Mouse (Mus musculus) kidney, embryonic 15.5 days (tissue): ENCODE measurements around the gene E130114P18Rik. TPM values are rescaled to one million over a fixed set of nuclear protein-coding genes. Genes with fewer than 3 reads are reported as not detected.

Source experiments
- ATAC-seq: fragments of 200-750 bp; cut with Nextera tagmentation; replicated peaks from 2 replicates; pipeline ENCODE4 v1.8.0; 2017; ENCODE audit warnings: moderate TSS enrichment; ENCODE audit not compliant: low FRiP score
- H3K27ac ChIP-seq: fragments of 300-500 bp; sonication (generic); 2 replicates; pipeline ENCODE4 v1.5.1; 2015; ENCODE audit warnings: mild to moderate bottlenecking, inconsistent platforms
- H3K27me3 ChIP-seq: fragments of 300-500 bp; sonication (generic); 2 replicates; pipeline ENCODE4 v1.6.1; 2015; ENCODE audit warnings: inconsistent platforms
- H3K36me3 ChIP-seq: fragments of 300-500 bp; sonication (generic); 2 replicates; pipeline ENCODE4 v1.6.1; 2015; ENCODE audit warnings: inconsistent platforms
- H3K4me1 ChIP-seq: fragments of 300-500 bp; sonication (generic); 2 replicates; pipeline ENCODE4 v1.6.1; 2015; ENCODE audit warnings: inconsistent platforms
- H3K4me2 ChIP-seq: fragments of 300-500 bp; sonication (generic); 2 replicates; pipeline ENCODE4 v1.6.1; 2015; ENCODE audit warnings: moderate library complexity, mild to moderate bottlenecking, inconsistent platforms
- H3K4me3 ChIP-seq: fragments of 300-500 bp; sonication (generic); replicated peaks from 2 replicates; pipeline ENCODE4 v1.5.1; 2015; ENCODE audit warnings: mild to moderate bottlenecking, inconsistent platforms
- H3K9ac ChIP-seq: fragments of 300-500 bp; sonication (generic); 2 replicates; pipeline ENCODE4 v1.6.1; 2015; ENCODE audit warnings: mild to moderate bottlenecking, inconsistent platforms
- H3K9me3 ChIP-seq: fragments of 300-500 bp; sonication (generic); replicated peaks from 2 replicates; pipeline ENCODE4 v1.6.1; 2016; ENCODE audit warnings: inconsistent platforms
- WGBS: fragments of 180-500 bp; shearing (Covaris S2); methylation state at CpG from one replicate; pipeline ENCODE4 v1.1.7; 2015; ENCODE audit warnings: mixed read lengths; 5-methylcytosine and 5-hydroxymethylcytosine counted together
- polyA plus RNA-seq: library from polyadenylated mRNA; unstranded; fragments of >200 nt; fragmentation: Nextera tagmentation; extraction: Ambion mirVana; gene quantifications from 2 replicates; pipeline ENCODE4 v1.2.1, GENCODE M21; 2015

Gene E130114P18Rik
- polyA plus RNA-seq, 1 experiment from 2014 or later: 0.51 TPM

GRCm38 (mm10) chr4:97757978-97758461 is 19.9 kb downstream of the E130114P18Rik start:
- 1% methylated on average over 14 of the region's 14 CpGs for WGBS
- H3K9me3 ChIP-seq: no peaks in the 10 kb centered on the region

GRCm38 (mm10) chr4:97757207-97757977 is 20.5 kb downstream of the E130114P18Rik start:
- peak overlapping the region; percentile 53 for H3K4me3 ChIP-seq
- peak overlapping the region; percentile 71 for H3K27ac ChIP-seq
- peaks cover 30% of the 10 kb centered on the region for H3K4me1 ChIP-seq
- H3K4me2 ChIP-seq: peak overlapping the region; percentile 73
- no peaks in the 10 kb centered on the region for H3K36me3 ChIP-seq
- peaks cover 87% of the 10 kb centered on the region for H3K27me3 ChIP-seq
- H3K9ac ChIP-seq: peak overlapping the region; percentile 54
- H3K9me3 ChIP-seq: no peaks in the 10 kb centered on the region
- under 1% methylated on average over 38 of the region's 38 CpGs for WGBS
- ATAC-seq: peak; percentile 75

More at GRCm38 (mm10) chr4:97757978-97758461, 19.9 kb downstream of the E130114P18Rik start:
- H3K27me3 ChIP-seq: peaks cover 84% of the 10 kb centered on the region
- peak overlapping the region; percentile 53 for H3K4me3 ChIP-seq
- peak overlapping the region; percentile 71 for H3K27ac ChIP-seq
- H3K9ac ChIP-seq: peak overlapping the region; percentile 54
- no peaks in the 10 kb centered on the region for H3K36me3 ChIP-seq
- peaks cover 28% of the 10 kb centered on the region for H3K4me1 ChIP-seq
- peak overlapping the region; percentile 73 for H3K4me2 ChIP-seq
- peak; percentile 44; the same call in 1 of the 2 replicates for ATAC-seq

GRCm38 (mm10) chr4:97754241-97754640 is 23.6 kb downstream of the E130114P18Rik start:
- Histone ChIP-seq H3K9me3 (no peaks in the 10 kb centered on the region), H3K4me1 (peaks cover 46% of the 10 kb centered on the region), H3K4me2 (0 out of 2 replicates have a peak overlapping the region, but pooled peaks have one; percentile 4), H3K9ac (no peak overlapping the region), H3K36me3 (no peaks in the 10 kb centered on the region), H3K27me3 (peaks cover 72% of the 10 kb centered on the region), H3K4me3 (no peak overlapping the region), H3K27ac (0 out of 2 replicates have a peak overlapping the region, but pooled peaks have one; percentile 27)
- ATAC-seq: no peak
- 11% methylated on average over 12 of the region's 12 CpGs for WGBS

- 12% methylated on average over 1 of the region's 1 CpGs for WGBS
- Histone ChIP-seq H3K27ac (no peak overlapping the region), H3K27me3 (peaks cover 65% of the 10 kb centered on the region), H3K4me2 (no peak overlapping the region), H3K9ac (no peak overlapping the region), H3K36me3 (no peaks in the 10 kb centered on the region), H3K9me3 (no peaks in the 10 kb centered on the region), H3K4me3 (no peak overlapping the region), H3K4me1 (peaks cover 43% of the 10 kb centered on the region)
- ATAC-seq: no peak
Observed at GRCm38 (mm10) chr4:97753521-97753920, 24.4 kb downstream of the E130114P18Rik start.

GRCm38 (mm10) chr4:97752276-97753010 is 25.4 kb downstream of the E130114P18Rik start:
- no peaks in the 10 kb centered on the region for H3K36me3 ChIP-seq
- peaks cover 58% of the 10 kb centered on the region for H3K27me3 ChIP-seq
- ATAC-seq: no peak
- peak overlapping the region; percentile 84 for H3K4me2 ChIP-seq
- H3K9ac ChIP-seq: 0 out of 2 replicates have a peak overlapping the region, but pooled peaks have one; percentile 53
- H3K27ac ChIP-seq: peak overlapping the region; percentile 81; the same call in 1 of the 2 replicates
- H3K9me3 ChIP-seq: no peaks in the 10 kb centered on the region
- H3K4me3 ChIP-seq: peak overlapping the region; percentile 50
- WGBS: 39% methylated on average over 5 of the region's 5 CpGs
- H3K4me1 ChIP-seq: peaks cover 35% of the 10 kb centered on the region

- Histone ChIP-seq H3K9me3 (no peaks in the 10 kb centered on the region), H3K4me3 (peak overlapping the region; percentile 50), H3K4me1 (peaks cover 30% of the 10 kb centered on the region), H3K4me2 (peak overlapping the region; percentile 84), H3K9ac (peak overlapping the region; percentile 53), H3K36me3 (no peaks in the 10 kb centered on the region), H3K27me3 (peaks cover 54% of the 10 kb centered on the region), H3K27ac (peak overlapping the region; percentile 81)
- peak; percentile 61 for ATAC-seq
- 2% methylated on average over 40 of the region's 40 CpGs for WGBS
Observed at GRCm38 (mm10) chr4:97751483-97752251, 26.2 kb downstream of the E130114P18Rik start.

- WGBS: under 1% methylated on average over 20 of the region's 20 CpGs
- Histone ChIP-seq H3K36me3 (no peaks in the 10 kb centered on the region), H3K4me3 (peak overlapping the region; percentile 50), H3K27ac (peak overlapping the region; percentile 81), H3K9ac (peak overlapping the region; percentile 53), H3K27me3 (peaks cover 48% of the 10 kb centered on the region), H3K9me3 (no peaks in the 10 kb centered on the region), H3K4me1 (peaks cover 33% of the 10 kb centered on the region), H3K4me2 (peak overlapping the region; percentile 84)
- ATAC-seq: peak; percentile 85
Observed at GRCm38 (mm10) chr4:97751030-97751482, 26.8 kb downstream of the E130114P18Rik start.

- H3K27me3 ChIP-seq: peaks cover 41% of the 10 kb centered on the region
- no peak for ATAC-seq
- H3K9me3 ChIP-seq: no peaks in the 10 kb centered on the region
- no peaks in the 10 kb centered on the region for H3K36me3 ChIP-seq
- WGBS: 52% methylated on average over 4 of the region's 4 CpGs
- H3K27ac ChIP-seq: no peak overlapping the region
- peaks cover 38% of the 10 kb centered on the region for H3K4me1 ChIP-seq
- peak overlapping the region; percentile 84; the same call in 1 of the 2 replicates for H3K4me2 ChIP-seq
- no peak overlapping the region for H3K4me3 ChIP-seq
- H3K9ac ChIP-seq: no peak overlapping the region
Observed at GRCm38 (mm10) chr4:97750401-97750800, 27.5 kb downstream of the E130114P18Rik start.

- WGBS: 8% methylated on average over 19 of the region's 19 CpGs
- Histone ChIP-seq H3K36me3 (no peaks in the 10 kb centered on the region), H3K27ac (no peak overlapping the region), H3K9me3 (no peaks in the 10 kb centered on the region), H3K4me1 (peaks cover 14% of the 10 kb centered on the region), H3K4me3 (peak overlapping the region; percentile 43), H3K4me2 (peak overlapping the region; percentile 81), H3K27me3 (peaks cover 11% of the 10 kb centered on the region), H3K9ac (peak overlapping the region; percentile 48)
- ATAC-seq: 0 out of 2 replicates have a peak, but pooled peaks have one; percentile 61
Observed at GRCm38 (mm10) chr4:97746106-97746900, 31.6 kb downstream of the E130114P18Rik start.

- Histone ChIP-seq H3K27me3 (peaks cover 11% of the 10 kb centered on the region), H3K27ac (no peak overlapping the region), H3K4me2 (peak overlapping the region; percentile 81), H3K36me3 (no peaks in the 10 kb centered on the region), H3K9ac (peak overlapping the region; percentile 48), H3K9me3 (no peaks in the 10 kb centered on the region), H3K4me3 (peak overlapping the region; percentile 43), H3K4me1 (peaks cover 10% of the 10 kb centered on the region)
- 8% methylated on average over 32 of the region's 32 CpGs for WGBS
- ATAC-seq: peak; percentile 89
Observed at GRCm38 (mm10) chr4:97745296-97746105, 32.4 kb downstream of the E130114P18Rik start.
